Mouse (Mus musculus): Measurements from ENCODE around the gene Rilpl1.

DNA sequence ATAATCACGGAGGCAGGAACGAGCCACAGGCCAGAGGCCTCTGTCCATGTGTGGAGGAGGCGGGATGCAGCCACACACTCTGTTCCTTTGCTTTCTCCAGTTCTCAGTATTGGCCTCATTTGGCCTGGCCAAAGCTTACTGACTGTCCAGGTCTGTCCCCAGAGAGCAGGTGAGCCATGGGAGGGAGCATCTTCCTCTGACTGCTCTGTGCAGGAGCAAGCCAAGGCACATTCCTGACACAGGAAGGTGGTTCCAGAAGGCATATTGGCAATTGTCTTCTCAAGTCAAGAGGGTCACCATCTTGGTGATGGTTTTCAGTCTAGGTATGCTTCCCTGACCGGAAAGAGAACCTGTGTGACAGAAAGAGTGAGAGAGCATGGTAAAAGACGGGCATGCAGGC, 67.7 kb downstream of the Rilpl1 start:
- TF ChIP-seq CTCF (IDR thresholded peaks at IDR 0.05; ENCODE audit: control insufficient read depth, insufficient read depth, low read length): no peak
- no peak for TF ChIP-seq POLR2A (IDR thresholded peaks at IDR 0.05; ENCODE audit: borderline replicate concordance, control insufficient read depth, low read depth, low read length)
